Mouse (Mus musculus) small intestine, adult 2 months (tissue): ENCODE measurements around the gene Ptprj. TPM values are rescaled to one million over a fixed set of nuclear protein-coding genes. Genes with fewer than 3 reads are reported as not detected.
"Not testable (repeated sequence)": the region's sequence is repeated elsewhere in the genome, so short reads cannot be mapped to it uniquely, and the experiment has no call there.

ENCODE experiments used
- H3K27ac ChIP-seq: fragments of 200-500 bp; 2 replicates; pipeline ENCODE4 v1.5.1; 2012; ENCODE audit warnings: low read depth, low read length, control low read depth, inconsistent platforms; ENCODE audit not compliant: insufficient read depth
- H3K27me3 ChIP-seq: fragments of 200-500 bp; 2 replicates; pipeline ENCODE4 v1.6.1; 2012; ENCODE audit warnings: mild to moderate bottlenecking, moderate library complexity, low read length, inconsistent platforms; ENCODE audit not compliant: control insufficient read depth, insufficient read depth
- H3K36me3 ChIP-seq: fragments of 200-500 bp; 2 replicates; pipeline ENCODE4 v1.6.1; 2012; ENCODE audit warnings: mild to moderate bottlenecking, low read length, control low read depth, inconsistent platforms; ENCODE audit not compliant: control insufficient read depth, insufficient read depth
- H3K4me1 ChIP-seq: fragments of 200-500 bp; 2 replicates; pipeline ENCODE4 v1.6.1; 2012; ENCODE audit warnings: low read length, inconsistent platforms, mixed read lengths; ENCODE audit not compliant: control insufficient read depth, insufficient read depth, insufficient read length
- H3K4me3 ChIP-seq: fragments of 200-500 bp; 2 replicates; pipeline ENCODE4 v1.5.1; 2012; ENCODE audit warnings: low read depth, mild to moderate bottlenecking, control low read depth, inconsistent platforms, low read length, moderate library complexity
- CTCF ChIP-seq: fragments of 200-500 bp; IDR thresholded peaks from 2 replicates; pipeline ENCODE4 v1.5.1; 2012; ENCODE audit warnings: low read depth, mild to moderate bottlenecking, control low read depth, inconsistent platforms, low read length, moderate library complexity, mixed read lengths; ENCODE audit not compliant: insufficient replicate concordance, insufficient read length; ENCODE audit errors: extremely low read depth
- POLR2A ChIP-seq: fragments of 200-500 bp; IDR thresholded peaks from 2 replicates; pipeline ENCODE4 v1.6.1; 2012; ENCODE audit warnings: low read depth, mild to moderate bottlenecking, control low read depth, inconsistent platforms, low read length, moderate library complexity
- WGBS: fragments of 180-500 bp; shearing (Covaris S2); methylation state at CpG from one replicate; pipeline ENCODE4 v1.1.7; 2018; 5-methylcytosine and 5-hydroxymethylcytosine counted together
- polyA plus RNA-seq: library from polyadenylated mRNA; depleted of rRNA; stranded (reverse); fragments of >200 nt; gene quantifications from 2 replicates; pipeline ENCODE4 v1.2.3, GENCODE M21; 2012

Ptprj gene
- polyA plus RNA-seq, 1 experiment: 7.3 TPM

GRCm38 (mm10) chr2:90443811-90444210 is 136.6 kb downstream of the Ptprj start:
- Histone ChIP-seq H3K27me3 (no peaks in the 10 kb centered on the region), H3K4me3 (no peak overlapping the region), H3K27ac (no peak overlapping the region), H3K36me3 (peaks cover 19% of the 10 kb centered on the region), H3K4me1 (no peaks in the 10 kb centered on the region)
- TF ChIP-seq POLR2A (no peak), CTCF (no peak)
- 77% methylated on average over 5 of the region's 5 CpGs for WGBS

GRCm38 (mm10) chr2:90441811-90442210 is 138.6 kb downstream of the Ptprj start:
- H3K4me3 ChIP-seq, H3K4me1 ChIP-seq, H3K27ac ChIP-seq, H3K27me3 ChIP-seq: not testable (repeated sequence)
- peaks cover 13% of the 10 kb centered on the region for H3K36me3 ChIP-seq
- WGBS: 65% methylated on average over 4 of the region's 4 CpGs

GRCm38 (mm10) chr2:90440169-90440568 is 140.3 kb downstream of the Ptprj start:
- H3K27me3 ChIP-seq: not testable (repeated sequence)
- peaks cover 13% of the 10 kb centered on the region for H3K36me3 ChIP-seq

GRCm38 (mm10) chr2:90437453-90437852 is 143.0 kb downstream of the Ptprj start:
- not testable (repeated sequence) for H3K27me3 ChIP-seq, H3K4me1 ChIP-seq, H3K4me3 ChIP-seq, H3K27ac ChIP-seq, H3K36me3 ChIP-seq
- WGBS: 80% methylated on average over 1 of the region's 5 CpGs

More at GRCm38 (mm10) chr2:90440169-90440568, 140.3 kb downstream of the Ptprj start:
- H3K4me1 ChIP-seq, H3K27ac ChIP-seq, H3K4me3 ChIP-seq: not testable (repeated sequence)

- not testable (repeated sequence) for H3K27me3 ChIP-seq, H3K27ac ChIP-seq, H3K4me3 ChIP-seq, H3K4me1 ChIP-seq, H3K36me3 ChIP-seq
- no CpG with 5 or more reads among the region's 4 CpGs for WGBS
Observed at GRCm38 (mm10) chr2:90429782-90430181, 150.7 kb downstream of the Ptprj start.

- H3K4me1 ChIP-seq, H3K27me3 ChIP-seq, H3K36me3 ChIP-seq, H3K4me3 ChIP-seq, H3K27ac ChIP-seq: not testable (repeated sequence)
- 88% methylated on average over 2 of the region's 11 CpGs for WGBS
Observed at GRCm38 (mm10) chr2:90428988-90429717, 151.3 kb downstream of the Ptprj start.

GRCm38 (mm10) chr2:90424937-90425336 is 155.5 kb downstream of the Ptprj start:
- not testable (repeated sequence) for H3K27ac ChIP-seq, H3K4me3 ChIP-seq, H3K4me1 ChIP-seq, H3K27me3 ChIP-seq, H3K36me3 ChIP-seq
- no CpG with 5 or more reads among the region's 4 CpGs for WGBS

- not testable (repeated sequence) for H3K27me3 ChIP-seq
- 84% methylated on average over 6 of the region's 6 CpGs for WGBS
Observed at GRCm38 (mm10) chr2:90422282-90422681, 158.2 kb downstream of the Ptprj start.

GRCm38 (mm10) chr2:90414110-90414821 is 166.2 kb downstream of the Ptprj start:
- WGBS: 85% methylated on average over 4 of the region's 4 CpGs

More at GRCm38 (mm10) chr2:90422282-90422681, 158.2 kb downstream of the Ptprj start:
- not testable (repeated sequence) for H3K4me3 ChIP-seq, H3K36me3 ChIP-seq, H3K27ac ChIP-seq, H3K4me1 ChIP-seq

GRCm38 (mm10) chr2:90398633-90399107 is 181.8 kb downstream of the Ptprj start, which contains the start of gene Olfr1274-ps:
TSS of gene Olfr1274-ps (plus strand) at chr2:90398683.
- not testable (repeated sequence) for H3K36me3 ChIP-seq, H3K4me3 ChIP-seq, H3K27ac ChIP-seq, H3K27me3 ChIP-seq, H3K4me1 ChIP-seq
- WGBS: 78% methylated on average over 7 of the region's 7 CpGs

More at GRCm38 (mm10) chr2:90414110-90414821, 166.2 kb downstream of the Ptprj start:
- not testable (repeated sequence) for H3K36me3 ChIP-seq, H3K4me3 ChIP-seq, H3K27me3 ChIP-seq, H3K4me1 ChIP-seq, H3K27ac ChIP-seq
